Mouse (Mus musculus): ENCODE measurements at regions not wholly inside any gene's neighbourhood (a gene's known extent, or its start where the extent isn't known, plus 50 kb on each side); places are given as distances from the start of the nearest gene placed in this dataset. TPM values are rescaled to one million over a fixed set of nuclear protein-coding genes. Genes with fewer than 3 reads are reported as not detected.

DNA sequence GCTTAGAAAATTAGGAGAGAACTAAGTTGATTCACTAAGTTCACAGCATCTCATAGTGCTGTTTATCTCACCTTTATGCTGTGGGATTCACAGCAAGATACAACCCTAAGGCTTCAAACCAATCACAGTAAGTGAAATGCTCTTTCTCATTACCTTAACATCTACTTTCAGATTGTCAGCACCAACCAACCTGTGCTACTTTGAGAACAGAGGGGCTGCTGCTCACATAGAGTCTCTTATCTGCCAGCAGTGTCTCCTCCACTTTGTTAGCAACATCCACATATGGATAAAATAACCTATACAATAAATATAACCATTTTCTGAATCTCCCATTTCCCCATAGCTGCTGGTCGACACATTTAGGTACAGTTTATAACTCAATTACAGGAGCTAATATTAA lies 456.1 kb downstream of the Tecrl start:
- no peak for ATAC-seq (replicated peaks)
- Histone ChIP-seq H3K27me3 (replicated peaks) (no peaks in the 10 kb centered on the region), H3K4me2 (no peak overlapping the region), H3K4me3 (no peak overlapping the region), H3K27ac (no peak overlapping the region), H3K4me1 (no peaks in the 10 kb centered on the region), H3K36me3 (replicated peaks) (no peaks in the 10 kb centered on the region), H3K9ac (no peak overlapping the region), H3K9me3 (no peaks in the 10 kb centered on the region)
- WGBS: 73% methylated on average over 1 of the region's 1 CpGs

DNA sequence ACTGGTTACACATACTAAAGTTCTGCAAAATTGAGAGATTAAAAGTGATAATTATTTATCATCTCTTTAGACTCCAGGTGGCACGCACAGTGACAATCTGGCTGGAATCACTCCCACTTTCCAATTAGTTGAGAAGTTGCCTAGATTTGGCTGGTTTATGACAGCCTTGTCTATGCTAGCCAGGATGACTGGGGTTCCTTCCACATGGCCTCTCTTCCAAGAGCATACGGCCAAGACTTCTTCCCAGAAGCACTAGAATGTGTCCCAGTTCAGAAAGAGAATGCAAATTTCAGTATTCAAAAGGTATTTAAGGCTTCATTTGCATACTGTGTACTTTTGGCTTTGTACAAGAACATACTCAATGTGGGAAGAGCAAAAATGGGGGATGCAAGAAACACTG lies 456.6 kb downstream of the Tecrl start:
- Histone ChIP-seq H3K4me1 (no peaks in the 10 kb centered on the region), H3K36me3 (replicated peaks) (no peaks in the 10 kb centered on the region), H3K27me3 (replicated peaks) (no peaks in the 10 kb centered on the region), H3K9ac (no peak overlapping the region), H3K9me3 (no peaks in the 10 kb centered on the region), H3K27ac (no peak overlapping the region), H3K4me3 (no peak overlapping the region), H3K4me2 (no peak overlapping the region)
- WGBS: 76% methylated on average over 2 of the region's 2 CpGs
- no peak for ATAC-seq (replicated peaks)

DNA sequence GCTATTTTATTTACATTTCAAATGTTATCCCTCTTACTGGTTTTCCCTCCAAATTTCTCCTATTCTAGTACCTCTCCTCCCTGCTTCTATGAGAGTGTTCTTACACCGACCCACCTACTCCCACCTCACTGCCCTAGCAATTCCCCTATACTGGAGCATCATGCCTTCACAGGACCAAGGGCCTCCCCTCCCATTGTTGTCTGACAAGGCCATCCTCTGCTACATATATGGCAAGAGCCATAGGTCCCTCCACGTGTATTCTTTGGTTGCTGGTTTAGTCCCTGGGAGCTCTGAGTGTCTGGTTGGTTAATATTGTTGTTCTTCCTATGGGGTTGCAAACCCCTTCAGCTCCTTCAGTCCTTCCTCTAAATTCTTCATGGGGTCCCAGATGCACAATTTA lies 485.7 kb downstream of the Tecrl start:
- Histone ChIP-seq H3K9me3 (no peaks in the 10 kb centered on the region), H3K9ac (no peak overlapping the region), H3K36me3 (replicated peaks) (no peaks in the 10 kb centered on the region), H3K4me2 (no peak overlapping the region), H3K27me3 (replicated peaks) (no peaks in the 10 kb centered on the region), H3K4me1 (no peaks in the 10 kb centered on the region), H3K4me3 (no peak overlapping the region), H3K27ac (no peak overlapping the region)
- no peak for ATAC-seq (replicated peaks)
- 89% methylated on average over 2 of the region's 2 CpGs for WGBS

DNA sequence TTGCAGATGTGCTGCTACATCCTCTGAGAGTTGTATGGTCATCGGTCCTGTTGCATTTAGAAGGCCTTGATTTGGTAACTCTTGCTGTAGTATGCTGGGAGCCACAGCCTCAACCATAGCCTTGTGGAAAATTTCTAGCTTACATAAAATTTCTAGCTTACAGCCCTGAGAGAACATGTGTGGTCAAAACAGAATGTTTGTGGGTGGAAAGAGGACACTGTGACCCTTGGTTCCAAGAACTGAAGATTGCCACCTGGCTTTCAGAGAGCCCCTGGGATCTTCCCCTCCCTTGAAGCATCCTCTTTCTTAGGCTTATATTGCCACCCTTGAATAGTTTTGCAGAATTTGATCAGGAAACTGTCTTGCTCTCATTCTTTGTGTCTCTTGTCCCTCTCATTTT lies 490.6 kb downstream of the Tecrl start:
- Histone ChIP-seq H3K9me3 (no peaks in the 10 kb centered on the region), H3K4me2 (no peak overlapping the region), H3K4me1 (no peaks in the 10 kb centered on the region), H3K27ac (no peak overlapping the region), H3K36me3 (replicated peaks) (no peaks in the 10 kb centered on the region), H3K4me3 (no peak overlapping the region), H3K9ac (no peak overlapping the region), H3K27me3 (replicated peaks) (no peaks in the 10 kb centered on the region)
- 100% methylated on average over 1 of the region's 1 CpGs for WGBS
- ATAC-seq (replicated peaks): no peak

DNA sequence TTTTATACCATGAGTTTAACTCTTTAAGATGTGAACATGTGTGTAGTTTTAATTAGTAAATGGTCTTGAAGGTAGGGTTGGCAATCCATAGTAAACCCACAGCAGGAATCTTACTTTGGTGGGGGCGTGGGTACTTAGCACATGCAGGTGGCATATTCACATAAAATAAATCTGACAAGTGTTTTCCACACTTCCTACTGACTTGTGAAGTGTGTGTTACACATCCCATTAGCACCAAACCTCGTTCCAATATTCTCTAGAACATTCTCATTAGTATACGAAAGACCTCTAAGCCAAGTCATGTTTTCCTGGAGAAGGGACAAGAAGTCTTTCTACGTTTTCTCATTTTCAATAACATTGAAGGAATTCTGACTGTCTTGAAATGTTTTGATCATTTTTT lies 529.7 kb downstream of the Tecrl start:
- H3K27ac ChIP-seq: no peak overlapping the region
- ATAC-seq (replicated peaks): no peak
- H3K27me3 ChIP-seq (replicated peaks): no peaks in the 10 kb centered on the region
- H3K4me1 ChIP-seq: no peaks in the 10 kb centered on the region
- WGBS: 82% methylated on average over 4 of the region's 4 CpGs
- H3K36me3 ChIP-seq (replicated peaks): no peaks in the 10 kb centered on the region
- H3K9ac ChIP-seq: no peak overlapping the region
- H3K9me3 ChIP-seq: no peaks in the 10 kb centered on the region
- H3K4me2 ChIP-seq: no peak overlapping the region
- H3K4me3 ChIP-seq: no peak overlapping the region

DNA sequence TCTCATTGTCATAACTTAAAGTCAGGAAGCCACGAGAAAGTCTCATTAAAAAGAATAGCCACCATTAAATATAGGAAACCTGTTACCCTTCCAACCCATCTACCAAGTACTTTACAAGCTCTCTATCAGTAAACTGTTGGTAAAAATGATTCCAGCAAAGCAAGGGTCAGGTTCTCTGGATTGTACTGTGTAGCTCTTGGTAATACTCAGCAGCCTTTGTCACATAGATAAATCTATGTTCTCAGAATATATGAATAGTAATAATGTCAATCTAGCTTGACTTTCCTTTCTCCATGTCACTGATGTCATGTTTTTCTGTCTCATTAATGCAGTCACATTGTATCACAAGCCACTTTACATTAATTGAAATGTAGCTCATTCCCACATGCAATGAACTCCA lies 561.8 kb downstream of the Tecrl start:
- Histone ChIP-seq H3K9me3 (no peaks in the 10 kb centered on the region), H3K9ac (no peak overlapping the region), H3K4me2 (no peak overlapping the region), H3K27me3 (replicated peaks) (no peaks in the 10 kb centered on the region), H3K36me3 (replicated peaks) (no peaks in the 10 kb centered on the region), H3K4me3 (no peak overlapping the region), H3K27ac (no peak overlapping the region), H3K4me1 (no peaks in the 10 kb centered on the region)
- ATAC-seq (replicated peaks): 0 out of 2 replicates have a peak, but pooled peaks have one; percentile 33
- WGBS: 67% methylated on average over 1 of the region's 1 CpGs

MicroRNAs in the stretch of these regions (microRNA counts, 519-probe panel; counts per million panel counts)
- microRNA mmu-miR-1187: 1,980 counts per million, percentile 16 among the panel's probes with 10 or more counts

Small RNA genes lying in the stretch of these regions (microRNA-seq; reads per million reads assigned to microRNA genes)
- gene Mir1187: not detected

Measured in midbrain, embryonic 15.5 days (tissue).